Mouse (Mus musculus) liver, postnatal 0 days (tissue): ENCODE measurements around the gene 0610012G03Rik. TPM values are rescaled to one million over a fixed set of nuclear protein-coding genes. Genes with fewer than 3 reads are reported as not detected.
A peak's percentile ranks its signal among the peaks of the same experiment; 100 is the strongest.
"Not testable (repeated sequence)": the region's sequence is repeated elsewhere in the genome, so short reads cannot be mapped to it uniquely, and the experiment has no call there.

Experiments used
- ATAC-seq: fragments of 200-750 bp; cut with Nextera tagmentation; 2 replicates; pipeline ENCODE4 v1.8.0; 2017; ENCODE audit warnings: mild to moderate bottlenecking, moderate library complexity
- DNase-seq: peaks from one replicate; pipeline ENCODE4 v3.0.0-alpha.2; 2016
- H3K27ac ChIP-seq: fragments of 300-500 bp; sonication (generic); 2 replicates; pipeline ENCODE4 v1.5.1; 2014; ENCODE audit warnings: antibody characterized with exemption, moderate library complexity, mild to moderate bottlenecking, low read depth
- H3K27me3 ChIP-seq: fragments of 300-500 bp; sonication (generic); 2 replicates; pipeline ENCODE4 v1.6.1; 2014; ENCODE audit warnings: low read length, control low read depth, mixed read lengths; ENCODE audit not compliant: insufficient read depth
- H3K36me3 ChIP-seq: fragments of 300-500 bp; sonication (generic); replicated peaks from 2 replicates; pipeline ENCODE4 v1.6.1; 2014; ENCODE audit warnings: mild to moderate bottlenecking, control low read depth, low read length, moderate library complexity, mixed read lengths; ENCODE audit not compliant: insufficient read depth
- H3K4me1 ChIP-seq: fragments of 300-500 bp; sonication (generic); 2 replicates; pipeline ENCODE4 v1.6.1; 2014; ENCODE audit warnings: antibody characterized with exemption, mild to moderate bottlenecking, control low read depth; ENCODE audit not compliant: insufficient read depth
- H3K4me2 ChIP-seq: fragments of 300-500 bp; sonication (generic); 2 replicates; pipeline ENCODE4 v1.6.1; 2014; ENCODE audit warnings: low read depth, mild to moderate bottlenecking, low read length, moderate library complexity, mixed read lengths
- H3K4me3 ChIP-seq: fragments of 300-500 bp; sonication (generic); 2 replicates; pipeline ENCODE4 v1.5.1; 2014; ENCODE audit warnings: low read depth, low read length
- H3K9ac ChIP-seq: fragments of 300-500 bp; sonication (generic); replicated peaks from 2 replicates; pipeline ENCODE4 v1.6.1; 2014; ENCODE audit warnings: mild to moderate bottlenecking, moderate library complexity
- H3K9me3 ChIP-seq: fragments of 300-500 bp; sonication (generic); 2 replicates; pipeline ENCODE4 v1.6.1; 2016; ENCODE audit warnings: mild to moderate bottlenecking, control low read depth, low read length, mixed read lengths
- CTCF ChIP-seq: sonication (generic); IDR thresholded peaks from 2 replicates; pipeline ENCODE4 v1.5.1; 2016; ENCODE audit warnings: antibody characterized with exemption, low read depth
- EP300 ChIP-seq: IDR thresholded peaks from 2 replicates; pipeline ENCODE4 v1.6.1; 2016; ENCODE audit warnings: antibody characterized with exemption, low read depth, mild to moderate bottlenecking
- WGBS: fragments of 180-500 bp; shearing (Covaris S2); extraction: QIAGEN DNeasy Blood & Tissue Kit; methylation state at CpG from one replicate; pipeline ENCODE4 v1.1.7; 2014; ENCODE audit not compliant: insufficient replicate concordance; 5-methylcytosine and 5-hydroxymethylcytosine counted together
- polyA plus RNA-seq: library from polyadenylated mRNA; unstranded; fragments of >200 nt; fragmentation: Nextera tagmentation; extraction: Ambion mirVana; gene quantifications from 2 replicates; pipeline ENCODE4 v1.2.1, GENCODE M21; 2015

0610012G03Rik gene
- polyA plus RNA-seq, 1 experiment from 2014 or later: 58.4 TPM

GRCm38 (mm10) chr16:31979501-31979900, 31.2 kb upstream of the 0610012G03Rik start:
- H3K36me3 ChIP-seq: peaks cover 30% of the 10 kb centered on the region
- H3K9ac ChIP-seq: no peak overlapping the region
- no peak for DNase-seq
- WGBS: 87% methylated on average over 3 of the region's 3 CpGs
- TF ChIP-seq EP300 (no peak), CTCF (no peak)
- no peak overlapping the region for H3K27ac ChIP-seq
- H3K27me3 ChIP-seq: no peaks in the 10 kb centered on the region
- no peaks in the 10 kb centered on the region for H3K4me1 ChIP-seq
- H3K4me3 ChIP-seq: no peak overlapping the region
- H3K4me2 ChIP-seq: no peak overlapping the region
- no peak for ATAC-seq
- no peaks in the 10 kb centered on the region for H3K9me3 ChIP-seq

GRCm38 (mm10) chr16:31975258-31975657, 27.0 kb upstream of the 0610012G03Rik start:
- H3K4me3 ChIP-seq: no peak overlapping the region
- no peak for DNase-seq
- 86% methylated on average over 4 of the region's 4 CpGs for WGBS
- H3K4me1 ChIP-seq: no peaks in the 10 kb centered on the region
- no peak overlapping the region for H3K9ac ChIP-seq
- TF ChIP-seq EP300: no peak
- no peak for TF ChIP-seq CTCF
- no peak overlapping the region for H3K4me2 ChIP-seq
- H3K36me3 ChIP-seq: peaks cover 29% of the 10 kb centered on the region
- no peak overlapping the region for H3K27ac ChIP-seq
- no peak for ATAC-seq
- no peaks in the 10 kb centered on the region for H3K9me3 ChIP-seq
- H3K27me3 ChIP-seq: no peaks in the 10 kb centered on the region

GRCm38 (mm10) chr16:31963224-31963623, 14.9 kb upstream of the 0610012G03Rik start:
- TF ChIP-seq CTCF: no peak
- DNase-seq (no peak), ATAC-seq (no peak)
- 83% methylated on average over 7 of the region's 7 CpGs for WGBS
- Histone ChIP-seq H3K36me3 (peaks cover 52% of the 10 kb centered on the region), H3K27me3 (no peaks in the 10 kb centered on the region), H3K4me3 (no peak overlapping the region), H3K9ac (no peak overlapping the region), H3K4me1 (no peaks in the 10 kb centered on the region), H3K9me3 (no peaks in the 10 kb centered on the region), H3K27ac (no peak overlapping the region), H3K4me2 (no peak overlapping the region)

GRCm38 (mm10) chr16:31947901-31948316, 385 bp downstream of the 0610012G03Rik start:
- Histone ChIP-seq H3K4me2 (peak overlapping the region; percentile 89), H3K4me1 (peaks cover 21% of the 10 kb centered on the region), H3K27ac (peak overlapping the region; percentile 85), H3K36me3 (0 out of 2 replicates have a peak, but pooled peaks cover 4% of the 10 kb centered on the region), H3K9ac (peak overlapping the region; percentile 88), H3K9me3 (no peaks in the 10 kb centered on the region), H3K4me3 (peak overlapping the region; percentile 79), H3K27me3 (no peaks in the 10 kb centered on the region)
- WGBS: 3% methylated on average over 38 of the region's 38 CpGs
- no peak for TF ChIP-seq EP300
- no peak for TF ChIP-seq CTCF
- no peak for DNase-seq
- peak; percentile 2; the same call in 1 of the 2 replicates for ATAC-seq

GRCm38 (mm10) chr16:31947333-31947732, 961 bp downstream of the 0610012G03Rik start:
- ATAC-seq: 0 out of 2 replicates have a peak, but pooled peaks have one; percentile 11
- no peaks in the 10 kb centered on the region for H3K9me3 ChIP-seq
- WGBS: 7% methylated on average over 8 of the region's 8 CpGs

GRCm38 (mm10) chr16:31945986-31946385, 2.3 kb downstream of the 0610012G03Rik start:
- not testable (repeated sequence) for H3K36me3 ChIP-seq, H3K27ac ChIP-seq, H3K9me3 ChIP-seq, H3K9ac ChIP-seq, H3K4me2 ChIP-seq, DNase-seq, ATAC-seq, H3K27me3 ChIP-seq, H3K4me3 ChIP-seq
- WGBS: 77% methylated on average over 6 of the region's 6 CpGs
- H3K4me1 ChIP-seq: peaks cover 21% of the 10 kb centered on the region

More at GRCm38 (mm10) chr16:31947333-31947732, 961 bp downstream of the 0610012G03Rik start:
- H3K27me3 ChIP-seq: no peaks in the 10 kb centered on the region
- H3K9ac ChIP-seq: peak overlapping the region; percentile 88
- no peak for TF ChIP-seq CTCF
- TF ChIP-seq EP300: no peak
- H3K27ac ChIP-seq: peak overlapping the region; percentile 85
- DNase-seq: no peak
- H3K36me3 ChIP-seq: 0 out of 2 replicates have a peak, but pooled peaks cover 4% of the 10 kb centered on the region
- H3K4me2 ChIP-seq: peak overlapping the region; percentile 89
- peaks cover 21% of the 10 kb centered on the region for H3K4me1 ChIP-seq
- peak overlapping the region; percentile 79 for H3K4me3 ChIP-seq

GRCm38 (mm10) chr16:31945372-31945771, 2.9 kb downstream of the 0610012G03Rik start:
- 0 out of 2 replicates have a peak, but pooled peaks cover 2% of the 10 kb centered on the region for H3K36me3 ChIP-seq

More at GRCm38 (mm10) chr16:31945372-31945771, 2.9 kb downstream of the 0610012G03Rik start:
- ATAC-seq (no peak), DNase-seq (no peak)
- Histone ChIP-seq H3K4me3 (no peak overlapping the region), H3K27ac (no peak overlapping the region), H3K4me1 (peaks cover 21% of the 10 kb centered on the region), H3K27me3 (no peaks in the 10 kb centered on the region), H3K9me3 (no peaks in the 10 kb centered on the region), H3K9ac (no peak overlapping the region), H3K4me2 (no peak overlapping the region)
- 84% methylated on average over 6 of the region's 6 CpGs for WGBS
- no peak for TF ChIP-seq CTCF
- TF ChIP-seq EP300: no peak
